Mouse (Mus musculus) heart, postnatal 0 days (tissue): ENCODE measurements around the gene Lrp3. TPM values are rescaled to one million over a fixed set of nuclear protein-coding genes. Genes with fewer than 3 reads are reported as not detected.

Source experiments
- ATAC-seq: fragments of 200-750 bp; cut with Nextera tagmentation; 2 replicates; pipeline ENCODE4 v1.8.0; 2017; ENCODE audit warnings: low read depth, moderate number of reproducible peaks, moderate library complexity; ENCODE audit not compliant: insufficient read depth
- DNase-seq: peaks from one replicate; pipeline ENCODE4 v3.0.0-alpha.2; 2016; ENCODE audit warnings: low spot score
- H3K27ac ChIP-seq: fragments of 300-500 bp; sonication (generic); 2 replicates; pipeline ENCODE4 v1.5.1; 2014; ENCODE audit warnings: low read depth, mild to moderate bottlenecking
- H3K27me3 ChIP-seq: fragments of 300-500 bp; sonication (generic); 2 replicates; pipeline ENCODE4 v1.6.1; 2014; ENCODE audit warnings: low read length, mixed read lengths; ENCODE audit not compliant: control insufficient read depth, insufficient read depth
- H3K36me3 ChIP-seq: fragments of 300-500 bp; sonication (generic); replicated peaks from 2 replicates; pipeline ENCODE4 v1.6.1; 2014; ENCODE audit warnings: low read length, mixed read lengths; ENCODE audit not compliant: control insufficient read depth, insufficient read depth
- H3K4me1 ChIP-seq: fragments of 300-500 bp; sonication (generic); 2 replicates; pipeline ENCODE4 v1.6.1; 2014; ENCODE audit warnings: antibody characterized with exemption; ENCODE audit not compliant: control insufficient read depth, insufficient read depth
- H3K4me2 ChIP-seq: fragments of 300-500 bp; sonication (generic); 2 replicates; pipeline ENCODE4 v1.6.1; 2014; ENCODE audit warnings: low read depth, mild to moderate bottlenecking, low read length, moderate library complexity
- H3K4me3 ChIP-seq: fragments of 300-500 bp; sonication (generic); 2 replicates; pipeline ENCODE4 v1.5.1; 2014; ENCODE audit warnings: low read depth, low read length
- H3K9ac ChIP-seq: fragments of 300-500 bp; sonication (generic); replicated peaks from 2 replicates; pipeline ENCODE4 v1.6.1; 2014; ENCODE audit warnings: low read depth, low read length, mixed read lengths
- H3K9me3 ChIP-seq: fragments of 300-500 bp; sonication (generic); replicated peaks from 2 replicates; pipeline ENCODE4 v1.6.1; 2016; ENCODE audit warnings: low read length; ENCODE audit not compliant: control insufficient read depth
- CTCF ChIP-seq: IDR thresholded peaks from 2 replicates; pipeline ENCODE4 v1.5.1; 2016; ENCODE audit warnings: antibody characterized with exemption, control low read depth, low read depth
- EP300 ChIP-seq: IDR thresholded peaks from 2 replicates; pipeline ENCODE4 v1.6.1; 2016; ENCODE audit warnings: antibody characterized with exemption, low read depth
- WGBS: fragments of 180-500 bp; shearing (Covaris S2); extraction: QIAGEN DNeasy Blood & Tissue Kit; methylation state at CpG from one replicate; pipeline ENCODE4 v1.1.7; 2014; 5-methylcytosine and 5-hydroxymethylcytosine counted together
- polyA plus RNA-seq: library from polyadenylated mRNA; unstranded; fragments of >200 nt; fragmentation: Nextera tagmentation; extraction: Ambion mirVana; gene quantifications from 2 replicates; pipeline ENCODE4 v1.2.1, GENCODE M21; 2015
- total RNA-seq: library from RNA; depleted of rRNA; stranded (reverse); fragments of >200 nt; gene quantifications from 2 replicates; pipeline ENCODE4 v1.2.3, GENCODE M21; 2014; ENCODE audit warnings: low replicate concordance; rRNA removed

Lrp3 gene
- total and polyA plus RNA-seq, 2 experiments from 2014 or later = 1.3 to 3.3 TPM

- Histone ChIP-seq H3K4me2 (no peak overlapping the region), H3K36me3 (no peaks in the 10 kb centered on the region), H3K9ac (no peak overlapping the region), H3K27me3 (no peaks in the 10 kb centered on the region), H3K4me1 (no peaks in the 10 kb centered on the region), H3K4me3 (no peak overlapping the region), H3K27ac (no peak overlapping the region), H3K9me3 (no peaks in the 10 kb centered on the region)
- WGBS = 71% methylated on average over 6 of the region's 6 CpGs
- no peak for DNase-seq
- ATAC-seq = no peak
- TF ChIP-seq CTCF (no peak), EP300 (no peak)
Measured at GRCm38 (mm10) chr7:35162443-35162842, 52.9 kb downstream of the Lrp3 start.

- no peak overlapping the region for H3K4me3 ChIP-seq
- H3K9me3 ChIP-seq = no peaks in the 10 kb centered on the region
- no peak for ATAC-seq
- WGBS = 58% methylated on average over 3 of the region's 3 CpGs
- DNase-seq = no peak
- no peak overlapping the region for H3K4me2 ChIP-seq
- H3K4me1 ChIP-seq = no peaks in the 10 kb centered on the region
- no peaks in the 10 kb centered on the region for H3K36me3 ChIP-seq
- TF ChIP-seq EP300 = no peak
- TF ChIP-seq CTCF = no peak
- H3K27ac ChIP-seq = no peak overlapping the region
- H3K27me3 ChIP-seq = 0 out of 2 replicates have a peak, but pooled peaks cover 2% of the 10 kb centered on the region
- no peak overlapping the region for H3K9ac ChIP-seq
Measured at GRCm38 (mm10) chr7:35157512-35157911, 57.8 kb downstream of the Lrp3 start.

GRCm38 (mm10) chr7:35156561-35157477 lies 58.5 kb downstream of the Lrp3 start:
- WGBS = 53% methylated on average over 16 of the region's 16 CpGs
- no peaks in the 10 kb centered on the region for H3K4me1 ChIP-seq
- no peak overlapping the region for H3K9ac ChIP-seq
- no peak for ATAC-seq
- no peak overlapping the region for H3K4me3 ChIP-seq
- H3K4me2 ChIP-seq = no peak overlapping the region
- H3K9me3 ChIP-seq = no peaks in the 10 kb centered on the region
- H3K27me3 ChIP-seq = 0 out of 2 replicates have a peak, but pooled peaks cover 2% of the 10 kb centered on the region
- no peaks in the 10 kb centered on the region for H3K36me3 ChIP-seq
- DNase-seq = no peak
- TF ChIP-seq CTCF (no peak), EP300 (no peak)
- no peak overlapping the region for H3K27ac ChIP-seq

- H3K4me1 ChIP-seq = no peaks in the 10 kb centered on the region
- no peak for ATAC-seq
- no peak overlapping the region for H3K9ac ChIP-seq
- no peak overlapping the region for H3K27ac ChIP-seq
- H3K4me3 ChIP-seq = no peak overlapping the region
- no peaks in the 10 kb centered on the region for H3K9me3 ChIP-seq
- no peak overlapping the region for H3K4me2 ChIP-seq
- DNase-seq = no peak
- H3K27me3 ChIP-seq = 0 out of 2 replicates have a peak, but pooled peaks cover 2% of the 10 kb centered on the region
- 51% methylated on average over 12 of the region's 12 CpGs for WGBS
- TF ChIP-seq EP300 (no peak), CTCF (no peak)
- no peaks in the 10 kb centered on the region for H3K36me3 ChIP-seq
Measured at GRCm38 (mm10) chr7:35154449-35154848, 60.8 kb downstream of the Lrp3 start.

GRCm38 (mm10) chr7:35150860-35151259 lies 64.4 kb downstream of the Lrp3 start:
- TF ChIP-seq CTCF (no peak), EP300 (no peak)
- Histone ChIP-seq H3K4me2 (no peak overlapping the region), H3K27me3 (0 out of 2 replicates have a peak, but pooled peaks cover 2% of the 10 kb centered on the region), H3K27ac (no peak overlapping the region), H3K4me1 (no peaks in the 10 kb centered on the region), H3K36me3 (no peaks in the 10 kb centered on the region), H3K9me3 (no peaks in the 10 kb centered on the region), H3K4me3 (no peak overlapping the region), H3K9ac (no peak overlapping the region)
- WGBS = 71% methylated on average over 5 of the region's 5 CpGs
- no peak for ATAC-seq
- no peak for DNase-seq

Other genes starting within 250 kb of the Lrp3 start
- gene Cebpg, start 158.9 kb downstream of the Lrp3 start, total RNA-seq = 3.6 and 9.1 TPM in 2 replicates
- 13.4 and 13.9 TPM in 2 replicates for gene Cebpg, start 158.9 kb downstream of the Lrp3 start, polyA plus RNA-seq
- 3.5 and 6.3 TPM in 2 replicates for gene Cebpa, start 96.2 kb downstream of the Lrp3 start, total RNA-seq
- gene Cebpa, start 96.2 kb downstream of the Lrp3 start, polyA plus RNA-seq = 0.20 and 0.48 TPM in 2 replicates
- gene Slc7a10, start 29.1 kb downstream of the Lrp3 start, total RNA-seq = 0.11 TPM in 1 of 2 replicates, not detected in the other
- 0.15 and 1.1 TPM in 2 replicates for gene Slc7a10, start 29.1 kb downstream of the Lrp3 start, polyA plus RNA-seq
- 2.1 and 3.6 TPM in 2 replicates for gene Gpatch1, start 102.9 kb upstream of the Lrp3 start, total RNA-seq
- gene Gpatch1, start 102.9 kb upstream of the Lrp3 start, polyA plus RNA-seq = 9.5 and 10.1 TPM in 2 replicates
- 4.8 and 6.1 TPM in 2 replicates for gene Rhpn2, start 118.7 kb upstream of the Lrp3 start, total RNA-seq
- 4.0 and 4.3 TPM in 2 replicates for gene Rhpn2, start 118.7 kb upstream of the Lrp3 start, polyA plus RNA-seq
- 1.7 and 10.3 TPM in 2 replicates for gene Faap24, start 181.3 kb upstream of the Lrp3 start, total RNA-seq
- 8.2 and 8.7 TPM in 2 replicates for gene Faap24, start 181.3 kb upstream of the Lrp3 start, polyA plus RNA-seq
- gene Cep89, start 181.5 kb upstream of the Lrp3 start, total RNA-seq = 8.6 and 34.4 TPM in 2 replicates
- gene Cep89, start 181.5 kb upstream of the Lrp3 start, polyA plus RNA-seq = 21.6 and 22.7 TPM in 2 replicates
- gene Slc7a9, start 233.3 kb upstream of the Lrp3 start, total RNA-seq = 0.27 TPM in 1 of 2 replicates, not detected in the other
- 0.20 and 0.22 TPM in 2 replicates for gene Slc7a9, start 233.3 kb upstream of the Lrp3 start, polyA plus RNA-seq